Mouse (Mus musculus) layer of hippocampus, adult 8-10 months (tissue): ENCODE results near the gene Casp9. TPM values are rescaled to one million over a fixed set of nuclear protein-coding genes. Genes with fewer than 3 reads are reported as not detected.
"Not testable (repeated sequence)": the region's sequence is repeated elsewhere in the genome, so short reads cannot be mapped to it uniquely, and the experiment has no call there.

Experiments
- DNase-seq, 2 experiments: peaks; one replicate each; pipeline ENCODE4 v3.0.0; 2022; ENCODE audit warnings: low spot score in 2 of 2
- total RNA-seq, 4 experiments: library from RNA; stranded (reverse); gene quantifications; 2 replicates each; pipeline ENCODE4 v1.2.4; 2022

Casp9 gene
- total RNA-seq: 10 to 100 TPM; 22.6 to 26.0 (median 25.6) TPM

DNA sequence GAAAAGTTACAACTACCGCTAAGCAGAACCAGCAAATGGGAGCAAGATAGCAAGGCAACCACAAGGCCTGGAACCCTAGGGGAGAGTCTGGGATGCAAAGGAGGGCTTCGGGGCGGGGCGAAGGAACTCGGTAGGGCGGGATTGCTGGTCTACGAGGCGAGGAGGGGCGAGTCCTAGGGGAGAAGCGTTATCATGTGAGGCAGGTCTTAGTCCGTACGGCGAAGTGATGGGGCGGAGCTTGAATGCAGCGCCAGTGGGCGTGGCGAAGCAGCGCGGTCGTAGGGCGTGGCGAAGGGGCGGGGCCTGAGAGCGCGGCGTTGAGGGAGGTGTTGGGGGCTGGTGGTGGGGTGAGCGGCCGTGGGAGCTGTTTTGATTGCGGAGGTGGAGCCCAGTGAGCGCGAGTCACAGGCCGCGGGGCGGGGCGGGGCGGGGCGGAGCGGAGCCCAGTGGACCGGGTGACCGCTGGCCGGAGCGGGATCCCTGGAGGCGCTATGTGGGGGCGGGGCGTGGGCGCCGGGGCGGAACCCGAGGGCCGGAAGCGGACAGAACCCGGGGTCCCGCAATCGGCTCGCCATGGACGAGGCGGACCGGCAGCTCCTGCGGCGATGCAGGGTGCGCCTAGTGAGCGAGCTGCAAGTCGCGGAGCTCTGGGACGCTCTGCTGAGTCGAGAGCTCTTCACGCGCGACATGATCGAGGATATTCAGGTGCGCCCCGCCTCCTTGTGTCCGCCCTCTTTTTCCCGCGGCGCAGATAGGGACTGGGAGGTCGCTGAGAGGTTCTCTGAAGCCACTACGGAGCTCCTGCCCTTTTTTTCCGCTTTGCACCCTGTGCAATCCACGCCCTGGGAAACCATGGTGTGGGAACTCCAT lies at the start of gene Casp9:
Gene Casp9, plus strand, starts transcription at position 331 of the 870 bp plus-strand sequence.
- DNase-seq: peak; percentile 94 to 95

DNA sequence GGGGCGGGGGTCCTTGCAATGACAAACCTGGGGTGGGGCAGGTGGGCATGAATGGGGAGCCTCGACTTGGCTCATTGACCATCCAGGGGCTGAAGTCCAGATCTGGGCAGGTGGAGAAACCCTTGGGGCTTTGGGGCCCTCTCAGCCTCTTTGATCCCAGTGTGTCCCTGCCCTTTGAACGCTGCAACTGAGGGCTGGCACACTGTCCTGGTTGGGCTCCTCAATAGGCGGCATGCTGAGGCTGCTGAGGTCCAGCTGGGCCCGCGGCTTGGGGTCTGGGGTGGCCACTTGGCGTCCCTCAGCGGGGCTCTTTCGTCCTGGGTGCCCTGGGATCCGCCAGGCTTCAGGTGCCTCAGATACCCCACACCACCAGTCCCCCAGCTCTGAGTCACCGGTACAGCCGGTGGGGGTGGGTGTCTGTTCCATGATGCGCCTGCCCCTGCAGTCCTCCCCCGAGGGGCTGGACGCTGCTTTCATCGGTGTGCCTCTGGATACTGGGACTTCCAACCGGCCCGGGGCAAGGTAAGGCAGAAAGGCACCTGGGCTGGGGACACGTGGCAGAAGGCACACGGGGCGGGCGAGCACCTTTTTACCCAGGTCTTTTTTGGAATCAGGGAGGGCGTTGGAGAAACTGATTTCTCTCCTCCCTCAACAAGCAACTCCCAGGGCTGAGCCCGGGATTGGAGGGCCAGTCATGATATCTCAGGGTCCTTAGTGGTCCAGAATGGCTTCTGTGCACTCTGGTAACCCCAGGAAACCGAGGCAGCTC lies 46.6 kb upstream of the Casp9 start, which contains the start of gene Agmat:
Gene Agmat, plus strand, starts transcription at position 95 of the 769 bp plus-strand sequence.
- DNase-seq: no peak

DNA sequence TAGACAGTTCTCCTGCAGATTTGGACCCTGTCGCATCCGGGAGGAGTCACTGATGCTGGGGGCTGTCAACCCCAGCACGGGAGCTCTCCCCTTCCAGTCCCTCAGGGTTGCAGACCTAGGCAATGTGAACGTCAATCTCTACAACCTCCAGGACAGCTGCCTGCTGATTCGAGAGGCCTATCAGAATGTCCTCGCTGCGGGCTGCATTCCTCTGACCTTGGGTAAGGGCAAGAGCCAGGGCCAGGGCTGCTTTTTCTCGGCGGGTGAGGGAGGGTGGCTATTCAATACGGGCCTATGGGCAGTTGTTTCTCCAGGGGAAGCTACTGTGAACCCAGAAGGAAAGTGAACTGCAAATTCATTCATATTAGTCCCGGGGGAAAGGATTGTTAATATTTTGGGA lies 43.9 kb upstream of the Casp9 start:
- no peak for DNase-seq

DNA sequence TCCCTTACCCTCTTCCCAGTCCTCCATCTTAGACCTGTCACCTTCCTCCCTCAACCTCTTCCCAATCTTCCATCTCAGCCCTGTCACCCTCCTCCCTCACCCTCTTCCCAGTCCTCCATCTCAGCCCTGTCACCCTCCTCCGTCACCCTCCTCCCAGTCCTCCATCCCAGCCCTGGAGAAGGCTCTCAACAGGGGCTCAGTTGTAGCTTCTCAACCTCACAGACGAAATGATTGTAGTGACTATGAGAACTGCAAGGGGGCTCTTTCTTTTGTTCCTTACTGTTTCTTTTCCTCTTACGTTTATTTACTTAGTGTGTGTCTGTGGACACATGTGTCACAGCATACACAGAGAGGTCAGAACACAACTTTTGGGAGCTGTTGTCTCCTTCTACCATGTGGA lies 42.6 kb upstream of the Casp9 start:
- no peak for DNase-seq

DNA sequence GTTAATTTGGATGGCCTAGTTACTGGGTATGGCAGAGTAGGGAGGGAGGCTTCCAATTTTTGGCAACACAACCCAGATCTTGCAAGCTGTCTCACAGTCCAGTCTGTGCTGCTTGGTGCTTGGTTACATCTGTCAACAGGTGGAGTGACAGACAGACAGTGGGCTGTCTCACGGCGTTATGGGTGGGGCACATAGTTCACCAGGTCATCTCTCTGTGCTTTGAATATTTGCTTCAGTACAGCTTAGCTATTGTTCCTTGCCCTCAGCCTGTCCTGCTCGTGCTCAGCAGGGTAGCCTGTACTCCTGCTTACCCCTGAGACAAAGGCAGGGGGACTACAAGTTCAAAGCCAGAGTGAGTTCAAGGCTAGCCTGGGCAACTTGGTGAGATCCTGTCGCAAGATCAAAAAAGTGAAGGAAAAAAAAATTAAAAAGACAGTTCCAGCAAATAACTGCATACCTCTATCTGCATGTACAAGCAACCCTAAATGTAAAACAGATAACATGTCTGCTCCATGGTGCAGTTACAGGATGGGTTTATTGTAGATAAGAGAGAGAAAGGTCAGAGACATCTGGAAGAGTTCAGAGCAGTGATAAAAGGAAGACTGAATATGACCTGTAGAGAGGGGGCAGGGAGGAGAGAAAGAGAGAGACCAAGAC lies 41.9 kb upstream of the Casp9 start:
- DNase-seq: no peak

DNA sequence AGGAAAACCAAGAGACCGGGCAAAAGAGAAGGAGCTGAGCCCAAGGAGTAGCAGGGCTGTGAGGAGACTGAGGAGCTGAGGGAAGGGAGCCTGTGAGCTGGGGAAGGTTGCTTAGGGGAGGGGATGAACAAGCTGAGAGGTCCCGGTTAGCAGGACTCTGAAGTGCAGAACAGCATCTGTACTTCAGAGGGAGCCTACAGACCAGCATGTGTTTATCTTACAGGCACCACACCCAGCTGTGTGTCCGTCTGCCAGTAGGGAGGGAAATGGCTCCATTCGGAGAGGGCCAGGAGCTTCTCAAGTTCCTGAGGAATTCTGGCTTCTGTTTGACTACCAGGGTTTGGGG lies 41.4 kb upstream of the Casp9 start:
- no peak for DNase-seq

DNA sequence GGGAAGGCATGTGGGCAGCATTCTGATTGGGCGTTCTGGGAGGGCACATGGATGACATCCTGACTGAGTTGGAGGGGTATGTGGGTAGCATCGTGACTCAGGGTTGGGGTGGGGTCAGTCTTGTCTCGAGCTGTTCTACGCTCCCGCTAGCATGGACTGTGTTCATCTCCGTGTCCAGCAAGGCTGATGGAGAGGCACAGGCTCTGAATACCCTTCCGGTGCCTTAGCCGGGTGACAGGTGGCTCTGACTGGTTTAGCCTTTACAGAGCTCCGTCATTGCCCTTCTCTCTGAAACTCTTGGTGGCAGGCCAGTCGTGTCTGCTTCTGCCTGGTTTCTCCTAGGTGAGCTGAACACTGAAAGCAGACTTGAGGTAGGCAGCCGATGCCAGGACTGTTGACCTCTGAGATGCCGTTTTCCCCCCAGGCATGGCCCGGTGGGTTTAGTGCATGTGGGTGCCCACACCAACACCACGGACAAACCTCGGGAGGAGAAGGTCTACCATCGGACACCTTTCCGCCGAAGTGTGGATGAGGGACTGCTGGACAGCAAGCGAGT lies 38.0 kb upstream of the Casp9 start:
- no peak for DNase-seq

DNA sequence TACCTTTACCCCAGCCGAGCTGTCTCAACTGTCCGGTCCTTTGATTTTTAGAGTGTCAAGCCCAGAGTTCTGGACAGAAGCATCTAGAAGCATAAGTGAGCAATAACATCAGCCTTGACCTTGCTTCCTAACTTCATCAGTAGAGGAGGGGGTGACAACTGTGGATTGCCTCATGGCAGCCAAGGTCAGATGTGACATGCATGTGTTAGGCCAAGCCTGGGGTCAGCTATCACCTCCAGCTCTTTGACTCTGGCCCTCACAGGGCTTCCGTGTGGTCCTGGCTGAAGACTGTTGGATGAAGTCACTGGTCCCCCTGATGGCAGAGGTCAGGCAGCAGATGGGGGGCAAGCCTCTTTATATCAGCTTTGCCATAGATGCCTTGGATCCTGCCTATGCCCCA lies 36.3 kb upstream of the Casp9 start:
- DNase-seq: no peak

DNA sequence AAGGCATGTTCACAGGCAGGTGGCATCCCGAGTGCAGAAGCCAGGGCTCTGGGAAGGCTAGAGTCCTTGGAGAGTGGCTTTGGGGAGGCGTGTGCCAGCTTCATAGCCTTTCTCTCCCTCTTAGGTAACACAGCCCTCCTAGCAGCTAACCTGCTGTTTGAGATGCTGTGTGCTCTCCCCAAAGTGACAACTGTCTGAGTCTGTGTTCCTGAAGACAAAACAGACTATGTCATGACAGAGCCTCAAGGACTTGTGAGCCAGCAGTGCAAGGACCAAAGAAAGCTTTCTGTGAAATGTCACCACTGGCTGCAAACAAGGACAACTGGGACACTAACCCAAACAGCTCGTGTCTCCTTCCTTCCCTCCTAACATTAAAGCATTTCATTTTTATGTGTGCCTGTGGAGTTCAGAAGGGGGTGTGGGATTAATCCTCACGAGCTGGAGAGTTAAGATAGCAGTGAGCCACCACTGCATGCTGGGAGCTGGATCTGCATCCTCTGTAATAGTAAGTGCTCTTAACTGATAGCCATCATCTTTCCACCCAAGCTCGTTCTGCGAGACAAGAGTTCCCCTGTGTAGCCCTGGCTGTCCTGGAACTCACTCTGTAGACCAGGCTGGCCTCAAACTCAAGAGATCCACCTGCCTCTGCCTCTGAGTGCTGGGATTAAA lies 34.4 kb upstream of the Casp9 start:
- no peak for DNase-seq

DNA sequence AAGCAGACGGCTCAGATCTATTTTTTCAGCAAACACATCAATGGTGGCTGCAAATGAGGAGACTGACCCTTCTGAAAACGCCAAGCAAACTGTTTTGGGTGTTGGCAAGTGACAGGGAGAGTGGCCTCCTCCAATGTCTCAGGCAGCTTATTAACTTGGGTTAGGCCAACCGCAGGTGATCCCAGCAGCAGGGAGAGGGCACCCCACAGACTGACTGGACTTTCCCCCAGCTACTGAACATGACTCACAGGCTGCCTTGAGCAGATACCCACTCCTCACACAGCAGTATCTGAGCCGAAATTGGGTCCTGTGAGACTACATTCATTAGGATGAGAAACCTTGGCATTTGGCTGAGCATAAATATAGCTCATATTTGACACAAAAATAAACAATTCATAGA lies 32.5 kb upstream of the Casp9 start:
- DNase-seq: no peak

DNA sequence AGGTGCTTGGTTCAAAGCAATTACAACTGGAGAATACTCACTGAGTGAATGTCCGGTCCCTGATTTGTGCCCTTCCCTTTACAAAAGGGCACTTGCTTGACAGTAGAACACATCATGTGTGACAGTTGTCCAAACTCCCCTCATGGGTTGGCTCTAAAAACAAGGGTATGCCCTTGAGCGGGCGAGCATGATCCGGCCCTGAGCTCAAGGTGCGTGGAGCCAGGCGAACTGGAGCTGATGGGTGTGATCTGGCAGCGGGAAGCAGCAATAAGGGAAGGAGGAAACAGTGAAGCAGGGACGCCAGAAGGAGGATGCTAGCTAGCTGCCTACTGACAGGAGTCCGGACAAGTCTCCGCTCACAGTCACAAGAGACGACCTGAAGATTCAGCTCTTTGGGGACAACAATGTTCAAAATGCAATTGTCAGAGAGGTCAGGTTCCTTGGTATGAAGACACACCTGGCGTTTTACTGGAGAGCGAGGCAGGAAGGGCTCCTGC lies 31.3 kb upstream of the Casp9 start:
- DNase-seq: no peak

DNA sequence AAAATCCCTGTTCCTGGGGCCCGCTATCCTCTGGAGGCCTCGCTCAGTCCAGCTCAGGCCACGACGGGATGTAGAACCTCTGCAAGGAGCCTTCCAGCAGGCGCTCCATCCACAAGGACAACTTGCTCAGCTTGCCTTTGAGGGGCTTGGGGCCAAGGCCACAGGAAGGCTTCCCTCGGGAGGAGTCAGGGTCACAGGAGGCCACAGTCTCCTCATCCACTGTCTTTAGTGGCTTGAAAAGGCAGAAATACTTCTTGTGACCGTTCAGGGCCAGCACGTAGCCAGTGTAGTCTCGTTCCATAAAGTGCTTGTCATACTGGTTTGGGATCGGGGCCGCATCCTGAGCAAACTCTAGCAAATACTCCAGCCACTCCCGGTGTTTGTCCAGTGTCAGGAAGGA lies 29.9 kb upstream of the Casp9 start:
- DNase-seq: no peak

DNA sequence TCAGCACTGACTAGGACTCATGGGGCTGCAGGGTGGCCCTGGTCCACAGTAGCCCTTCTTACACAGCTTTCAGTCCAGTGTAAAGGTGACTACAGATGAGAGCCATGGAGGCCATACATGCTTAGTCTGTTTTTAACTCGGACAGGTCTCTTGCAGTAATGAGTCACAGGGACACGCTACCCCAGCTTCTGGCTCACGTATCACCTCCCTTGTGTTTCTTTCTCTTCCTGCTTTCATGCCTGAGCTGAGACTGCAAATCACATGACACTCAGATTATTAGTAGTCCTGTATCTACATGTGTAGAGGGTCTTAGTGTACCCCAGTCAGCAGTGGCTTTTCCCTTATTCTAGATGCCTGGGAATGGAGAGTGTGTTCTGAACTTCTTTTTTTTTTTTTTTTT lies 28.4 kb upstream of the Casp9 start:
- no peak for DNase-seq

DNA sequence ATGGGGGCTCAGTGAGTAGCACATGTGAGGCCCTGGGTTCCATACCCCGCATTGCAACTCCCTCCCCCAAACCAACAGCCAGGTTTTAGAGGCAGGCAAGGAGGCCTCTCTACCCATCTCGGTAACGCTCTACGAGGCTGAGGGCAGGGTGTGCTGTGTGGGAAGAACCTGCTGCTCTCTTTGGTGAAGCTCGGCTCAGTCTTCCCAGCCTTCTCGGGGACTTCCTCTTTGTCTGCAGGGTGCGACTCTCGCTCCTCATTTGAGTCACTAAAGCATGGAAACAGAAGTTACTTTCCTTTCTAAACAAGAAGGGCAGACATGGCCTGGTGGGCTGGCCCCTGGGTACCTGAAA lies 27.1 kb upstream of the Casp9 start:
- DNase-seq: no peak

DNA sequence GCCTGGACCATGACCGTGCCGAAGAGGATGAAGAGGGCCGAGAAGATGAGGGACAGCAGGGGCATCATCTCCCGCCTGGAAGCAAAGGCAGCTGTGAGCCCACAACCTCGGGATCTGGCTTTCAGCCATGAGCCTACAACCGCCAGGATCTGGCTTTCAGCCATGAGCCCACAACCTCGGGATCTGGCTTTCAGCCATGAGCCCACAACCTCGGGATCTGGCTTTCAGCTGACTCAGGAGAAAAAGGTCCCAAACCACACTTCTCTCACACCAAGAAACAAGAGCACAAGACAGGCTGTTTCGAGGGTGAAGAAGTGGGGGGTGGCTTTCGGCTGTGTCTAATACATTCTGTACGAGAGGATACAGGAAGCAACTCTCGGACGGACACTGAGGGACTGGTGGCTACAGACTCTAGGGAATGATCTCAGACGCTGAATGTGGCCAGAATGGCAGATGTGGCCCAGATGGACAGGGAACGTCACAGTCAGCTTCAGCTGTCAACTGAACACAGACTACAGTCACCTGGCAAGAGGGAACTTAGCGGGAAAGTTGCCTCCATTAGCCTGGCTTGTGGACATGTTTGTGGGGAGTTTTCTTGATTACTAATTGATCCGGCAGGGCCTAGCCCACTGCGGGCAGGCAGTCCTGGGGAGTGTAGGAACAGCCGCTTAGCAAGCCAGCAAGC lies 26.6 kb upstream of the Casp9 start:
- DNase-seq: peak in 1 of 2 experiments; percentile 46

DNA sequence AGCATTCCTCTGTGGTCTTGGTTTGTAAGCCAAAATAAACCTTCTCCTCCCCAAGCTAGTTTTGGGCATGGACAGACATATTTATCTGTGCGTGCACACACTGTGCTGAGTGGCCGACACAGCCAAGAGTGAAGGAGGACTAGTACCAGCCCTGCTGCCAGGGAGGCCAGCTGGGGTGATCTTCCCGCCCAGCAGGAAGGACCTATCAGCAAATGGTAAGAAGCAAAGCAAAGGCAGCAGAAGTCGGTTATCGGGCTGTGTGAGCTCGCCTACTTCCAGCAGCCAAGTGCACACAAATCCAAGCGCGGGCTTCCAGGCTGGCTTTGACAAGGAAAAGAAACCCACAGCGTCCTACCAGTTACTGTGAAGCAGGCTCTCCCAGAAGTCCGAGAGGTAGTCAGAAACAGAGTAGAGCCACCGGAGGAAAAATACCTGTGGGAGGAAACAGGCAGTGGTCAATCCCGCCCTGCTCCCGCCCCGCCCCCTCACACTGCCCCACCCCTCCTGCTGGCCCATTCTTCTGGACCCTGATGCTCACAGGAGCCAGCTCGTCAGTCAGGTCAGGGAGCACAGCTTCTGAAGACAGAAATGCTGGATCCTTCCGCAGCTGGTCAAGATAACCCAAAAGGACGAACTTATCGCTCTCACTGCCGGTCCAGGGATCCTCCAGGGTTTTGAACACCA lies 25.9 kb upstream of the Casp9 start:
- DNase-seq: peak in 1 of 2 experiments; percentile 48

DNA sequence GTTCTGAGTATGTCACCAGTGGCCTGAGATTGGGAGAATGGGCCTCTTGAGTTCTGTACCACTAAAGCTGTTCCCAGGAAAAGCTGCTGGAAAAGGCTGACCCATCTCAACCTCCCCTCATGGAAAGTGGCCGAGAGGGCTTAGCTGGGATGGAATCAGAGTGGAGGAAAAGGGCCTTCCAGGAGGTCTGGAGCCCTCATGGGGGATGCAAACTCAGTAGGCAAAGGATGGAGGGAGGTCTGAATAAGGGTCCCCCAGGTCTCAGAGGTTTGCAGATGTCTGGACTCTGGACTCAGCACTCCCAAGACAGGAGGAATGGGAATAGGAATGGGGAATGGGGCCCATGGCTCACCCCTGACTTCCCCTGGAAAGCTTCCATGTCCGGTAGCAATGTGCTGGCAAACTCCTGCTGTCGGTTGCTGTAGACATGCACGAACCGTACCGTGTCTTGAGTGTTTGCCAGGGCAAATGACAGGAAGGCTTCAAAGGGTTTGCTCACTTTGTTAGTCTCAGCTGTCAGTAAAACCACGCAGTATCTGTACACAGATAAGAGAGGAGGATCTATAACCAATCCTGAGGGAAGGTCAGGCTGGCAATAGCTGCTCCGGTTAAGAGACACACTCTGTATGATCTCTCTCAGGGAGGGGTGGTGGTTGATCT lies 23.8 kb upstream of the Casp9 start:
- no peak for DNase-seq

DNA sequence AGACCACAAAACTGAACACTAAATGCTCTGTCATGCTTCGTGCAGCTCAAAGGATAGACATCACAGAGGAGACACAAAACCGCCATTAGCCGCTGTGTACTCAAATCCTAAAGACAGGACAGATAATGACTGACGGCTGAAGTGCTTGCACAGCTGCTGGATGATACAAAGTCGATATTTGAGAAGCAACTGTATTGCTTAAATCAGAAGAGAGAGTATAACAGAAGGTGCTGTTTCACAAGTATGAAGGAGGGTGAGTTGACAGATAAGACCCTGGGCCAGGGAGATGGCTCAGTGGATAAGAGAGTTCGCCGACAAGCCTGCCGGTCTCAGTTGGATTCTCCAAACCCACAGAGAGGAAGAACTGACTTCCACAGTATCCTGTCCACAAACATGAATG lies 21.6 kb upstream of the Casp9 start:
- no peak for DNase-seq

DNA sequence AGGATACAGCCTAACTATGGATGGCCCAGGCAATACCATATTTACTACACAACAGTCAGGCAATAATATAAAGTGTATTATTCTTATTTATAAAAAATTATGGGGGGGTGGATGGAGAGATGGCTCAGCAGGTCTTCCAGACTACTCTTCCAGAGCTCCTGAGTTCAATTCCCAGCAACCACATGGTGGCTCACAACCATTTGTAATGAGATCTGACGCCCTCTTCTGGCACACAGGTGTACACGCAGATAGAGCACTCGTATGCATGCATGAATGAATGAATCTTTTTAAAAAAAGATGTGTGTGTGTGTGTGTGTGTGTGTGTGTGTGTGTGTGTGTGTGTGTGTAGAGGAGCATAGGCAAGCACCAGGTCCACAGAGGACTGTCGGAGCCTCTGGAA lies 20.4 kb upstream of the Casp9 start:
- not testable (repeated sequence) for DNase-seq
